Mouse (Mus musculus): ENCODE measurements around the gene AC124502.3.
A peak's percentile ranks its signal among the peaks of the same experiment; 100 is the strongest.

The AC124502.3 gene

DNA sequence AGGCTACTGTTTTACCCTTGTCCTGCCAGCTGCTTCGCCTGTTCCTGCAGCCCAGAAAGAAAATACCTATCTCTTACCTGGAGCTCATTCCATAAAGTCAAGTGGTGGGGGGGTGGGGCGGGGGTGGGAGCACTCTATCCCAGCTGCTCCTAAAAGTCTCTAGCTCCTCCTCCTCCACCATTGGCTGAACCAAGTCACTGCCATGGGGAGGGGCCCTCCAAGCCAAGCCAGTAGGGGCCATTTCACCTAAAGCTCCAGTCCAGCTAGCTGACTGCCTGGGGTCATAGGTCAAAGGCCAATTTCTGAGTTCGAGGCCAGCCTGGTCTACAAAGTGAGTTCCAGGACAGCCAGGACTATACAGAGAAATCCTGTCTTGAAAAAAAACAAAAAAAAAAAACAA, 6.0 kb upstream of the AC124502.3 start:
- DNase-seq (ENCODE audit: low spot score), result no peak

- no peak for DNase-seq (ENCODE audit: low spot score)
Observed at GRCm38 (mm10) chr19:5036577-5036976, 2.1 kb upstream of the AC124502.3 start.

DNA sequence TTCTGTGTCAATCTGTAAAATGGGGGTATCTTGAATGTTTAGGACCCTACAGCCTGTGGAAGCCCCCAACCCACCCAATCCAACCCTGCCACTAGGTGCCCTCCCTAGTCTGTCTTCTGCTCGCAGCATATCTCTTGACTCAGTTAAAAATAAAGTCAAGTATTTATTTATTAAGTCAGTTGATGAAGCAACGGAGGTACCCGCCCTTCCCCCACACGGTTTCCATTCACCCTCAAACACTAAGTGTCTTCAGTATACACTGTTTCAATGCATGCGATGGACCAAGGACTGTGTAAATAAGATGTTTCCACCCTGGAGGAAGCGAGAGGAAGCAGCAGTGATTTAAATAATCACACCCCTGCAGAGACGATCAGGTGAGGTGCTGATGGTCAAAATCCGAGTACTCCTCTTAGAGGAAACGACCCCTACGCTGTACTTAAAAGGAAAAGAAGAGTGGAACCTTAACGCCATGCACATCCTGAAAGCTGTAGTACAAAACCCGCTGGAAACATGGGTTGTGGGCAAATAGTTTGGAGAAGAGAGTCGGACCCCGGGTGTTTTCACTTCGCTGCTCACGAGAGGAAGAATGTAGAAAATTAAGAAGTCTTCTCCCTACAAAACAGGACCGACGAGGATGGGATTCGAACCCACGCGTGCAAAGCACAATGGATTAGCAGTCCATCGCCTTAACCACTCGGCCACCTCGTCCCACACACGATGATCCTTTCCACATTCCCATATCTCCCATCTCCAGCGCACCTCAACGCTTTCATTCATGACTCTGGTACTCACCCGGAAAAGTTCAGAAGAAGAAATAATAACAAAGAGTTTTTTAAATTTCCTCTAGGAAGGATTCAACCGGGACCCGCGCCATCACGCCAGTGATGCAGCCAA, 766 bp upstream of the AC124502.3 start:
- DNase-seq (ENCODE audit: low spot score), result peak; percentile 77

DNA sequence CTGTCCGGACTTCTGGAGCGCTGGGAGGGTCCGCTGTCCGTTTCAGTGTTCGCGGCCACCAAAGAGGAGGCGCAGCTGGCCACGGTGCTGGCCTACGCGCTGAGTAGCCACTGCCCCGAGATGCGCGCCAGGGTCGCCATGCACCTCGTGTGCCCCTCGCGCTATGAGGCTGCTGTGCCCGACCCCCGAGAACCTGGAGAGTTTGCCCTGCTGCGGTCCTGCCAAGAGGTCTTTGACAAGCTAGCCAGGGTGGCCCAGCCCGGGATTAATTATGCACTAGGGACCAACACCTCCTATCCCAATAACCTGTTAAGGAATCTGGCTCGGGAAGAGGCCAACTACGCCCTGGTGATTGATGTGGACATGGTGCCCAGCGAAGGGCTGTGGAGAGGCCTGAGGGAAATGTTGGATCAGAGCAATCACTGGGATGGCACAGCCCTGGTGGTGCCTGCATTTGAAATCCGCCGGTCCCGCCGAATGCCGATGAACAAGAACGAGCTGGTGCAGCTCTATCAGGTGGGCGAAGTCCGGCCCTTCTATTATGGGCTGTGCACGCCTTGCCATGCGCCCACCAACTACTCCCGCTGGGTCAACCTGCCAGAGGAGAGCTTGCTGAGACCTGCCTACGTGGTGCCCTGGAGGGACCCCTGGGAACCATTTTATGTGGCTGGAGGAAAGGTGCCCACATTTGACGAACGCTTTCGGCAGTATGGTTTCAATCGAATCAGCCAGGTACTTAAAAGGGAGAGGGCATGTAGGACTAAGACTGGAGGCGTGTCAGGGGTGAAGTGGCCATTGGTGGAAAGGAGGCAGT, 817 bp downstream of the AC124502.3 start:
- DNase-seq (ENCODE audit: low spot score), result no peak

DNA sequence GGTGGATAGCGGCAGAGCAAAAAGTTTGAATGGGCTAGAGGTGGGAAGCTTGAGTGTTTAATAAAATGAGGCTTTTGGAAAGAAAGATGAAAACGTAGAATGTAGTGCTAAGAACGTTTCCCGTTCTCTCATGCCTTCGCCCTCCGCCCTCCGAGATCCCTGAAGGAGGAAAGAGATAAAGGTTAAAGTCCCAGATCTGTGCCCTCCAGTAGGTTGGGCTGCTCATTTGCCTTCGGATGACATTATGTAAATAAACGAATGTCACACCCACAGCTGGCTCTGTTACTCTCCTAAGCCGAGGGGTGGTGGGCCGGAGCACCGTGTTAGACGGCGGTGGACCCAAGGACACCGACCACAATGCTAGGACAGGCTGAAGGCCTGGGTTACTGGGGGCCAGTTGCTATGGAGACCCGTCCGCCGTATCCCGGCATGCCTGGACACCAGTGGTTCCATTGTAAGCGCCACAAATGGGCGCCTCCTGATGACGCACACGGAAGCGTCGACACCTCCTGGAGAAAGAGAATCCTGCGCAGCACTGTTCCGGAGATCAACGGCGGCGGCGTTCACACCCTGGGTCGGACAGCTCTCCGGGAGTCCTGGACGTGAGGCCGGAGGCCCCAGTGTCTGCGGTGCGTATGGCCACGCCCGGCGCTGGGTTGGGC, 2.3 kb downstream of the AC124502.3 start, which contains the start of gene Brms1:
Brms1 (plus strand) TSS at position 493 of the 662 bp plus-strand sequence.
- peak; percentile 94 for DNase-seq (ENCODE audit: low spot score)

DNA sequence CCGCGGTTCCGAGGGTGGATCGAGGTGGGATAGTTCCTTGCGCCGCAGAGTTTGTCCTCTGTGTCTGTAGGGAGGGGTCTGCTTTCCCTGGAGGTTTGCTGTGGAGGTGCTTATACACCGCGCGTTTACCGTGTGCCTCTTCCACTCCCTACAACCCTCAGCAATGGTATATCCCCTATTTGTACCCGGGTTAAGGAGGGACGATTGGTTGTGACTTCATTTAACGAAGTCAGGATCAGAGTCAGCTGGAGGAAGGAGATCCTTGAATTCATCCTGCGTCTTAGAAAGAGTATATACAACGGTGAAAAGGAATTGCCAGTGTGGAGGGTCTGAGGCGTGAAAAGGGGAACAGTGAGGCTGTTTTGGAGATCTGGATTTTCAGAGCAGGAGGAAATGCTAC, 2.9 kb downstream of the AC124502.3 start:
- no peak for DNase-seq (ENCODE audit: low spot score)

DNA sequence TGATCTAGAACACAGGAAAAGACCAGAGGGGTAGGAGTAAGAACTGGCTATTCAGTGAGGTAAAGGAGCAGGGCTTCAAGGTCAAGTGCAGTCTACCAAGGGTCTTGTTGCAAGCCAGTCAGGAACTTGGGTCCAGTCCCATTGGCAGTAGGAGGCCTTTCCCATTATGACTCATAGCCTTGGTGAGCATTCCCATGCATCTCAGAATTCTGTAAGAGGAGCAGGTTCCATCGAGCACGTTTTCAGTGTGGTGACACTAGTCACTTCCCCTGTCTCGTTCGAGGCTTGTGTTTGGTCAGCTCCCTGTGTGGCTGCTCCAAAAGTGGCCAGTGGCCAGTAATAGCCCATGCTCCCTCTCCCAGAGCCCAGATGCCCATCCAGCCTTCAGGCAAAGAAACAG, 6.8 kb downstream of the AC124502.3 start:
- DNase-seq (ENCODE audit: low spot score), result no peak

DNA sequence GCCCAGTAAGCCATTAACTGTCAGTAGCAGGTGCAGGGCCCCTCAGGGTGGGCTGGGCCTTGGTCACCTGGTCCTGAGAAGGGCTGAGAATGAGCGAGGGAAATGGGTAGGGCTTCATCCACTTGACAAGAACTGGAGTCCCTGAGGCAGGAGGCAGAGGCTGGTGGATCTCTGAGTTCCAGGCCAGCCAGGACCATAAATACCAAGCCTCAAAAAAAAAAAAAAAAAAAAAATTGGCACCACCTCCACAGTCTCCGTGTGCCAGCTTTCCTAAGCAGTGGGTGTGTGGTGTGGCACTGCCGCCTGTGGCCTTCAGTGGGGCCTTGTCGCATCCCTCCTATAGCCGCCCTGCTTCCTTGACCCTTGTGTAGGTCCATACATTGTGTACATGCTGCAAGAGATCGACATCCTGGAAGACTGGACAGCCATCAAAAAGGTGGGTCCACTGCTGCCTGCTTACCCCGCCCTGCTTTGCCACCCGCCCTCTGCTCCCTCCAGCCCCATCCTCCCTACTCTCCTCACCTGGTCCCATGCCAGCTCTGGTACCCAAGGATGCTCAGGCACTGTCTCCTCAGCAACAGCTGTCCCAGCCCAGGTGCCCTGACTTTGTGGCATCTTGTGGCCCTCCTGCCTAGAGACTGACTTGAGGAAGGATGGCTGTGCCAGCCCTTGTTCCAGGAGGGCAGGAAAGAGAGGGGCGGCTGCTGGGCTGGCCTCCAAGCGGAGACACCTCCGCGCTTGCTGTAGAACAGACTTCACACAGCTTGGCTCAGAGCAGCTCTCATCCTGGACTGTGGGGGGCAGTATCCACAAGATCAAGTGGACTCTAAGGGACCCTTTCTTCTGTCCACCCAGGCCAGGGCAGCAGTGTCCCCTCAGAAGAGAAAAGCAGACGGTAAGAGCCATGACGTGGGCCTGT, 9.7 kb downstream of the AC124502.3 start:
- no peak for DNase-seq (ENCODE audit: low spot score)

DNA sequence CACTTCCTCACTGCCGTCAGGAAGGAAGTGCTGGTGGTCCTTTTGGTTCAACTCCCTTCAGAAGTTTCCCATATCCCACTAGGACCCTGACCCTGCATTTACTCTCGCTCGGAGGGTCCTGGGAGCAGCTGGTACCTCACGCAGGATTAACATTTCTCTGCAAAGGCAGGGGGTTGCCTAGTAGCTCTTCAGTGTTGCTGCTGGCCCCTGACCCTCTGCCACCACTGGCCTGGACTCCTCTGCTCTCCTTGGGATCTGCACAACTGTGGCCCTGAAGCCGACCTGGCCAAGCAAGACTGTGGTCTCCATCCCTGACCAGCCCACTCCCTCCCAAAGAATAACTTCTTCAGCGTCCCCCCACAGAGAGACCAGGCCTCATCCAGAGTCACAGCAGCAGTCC, 10.6 kb downstream of the AC124502.3 start:
- DNase-seq (ENCODE audit: low spot score), result no peak

DNA sequence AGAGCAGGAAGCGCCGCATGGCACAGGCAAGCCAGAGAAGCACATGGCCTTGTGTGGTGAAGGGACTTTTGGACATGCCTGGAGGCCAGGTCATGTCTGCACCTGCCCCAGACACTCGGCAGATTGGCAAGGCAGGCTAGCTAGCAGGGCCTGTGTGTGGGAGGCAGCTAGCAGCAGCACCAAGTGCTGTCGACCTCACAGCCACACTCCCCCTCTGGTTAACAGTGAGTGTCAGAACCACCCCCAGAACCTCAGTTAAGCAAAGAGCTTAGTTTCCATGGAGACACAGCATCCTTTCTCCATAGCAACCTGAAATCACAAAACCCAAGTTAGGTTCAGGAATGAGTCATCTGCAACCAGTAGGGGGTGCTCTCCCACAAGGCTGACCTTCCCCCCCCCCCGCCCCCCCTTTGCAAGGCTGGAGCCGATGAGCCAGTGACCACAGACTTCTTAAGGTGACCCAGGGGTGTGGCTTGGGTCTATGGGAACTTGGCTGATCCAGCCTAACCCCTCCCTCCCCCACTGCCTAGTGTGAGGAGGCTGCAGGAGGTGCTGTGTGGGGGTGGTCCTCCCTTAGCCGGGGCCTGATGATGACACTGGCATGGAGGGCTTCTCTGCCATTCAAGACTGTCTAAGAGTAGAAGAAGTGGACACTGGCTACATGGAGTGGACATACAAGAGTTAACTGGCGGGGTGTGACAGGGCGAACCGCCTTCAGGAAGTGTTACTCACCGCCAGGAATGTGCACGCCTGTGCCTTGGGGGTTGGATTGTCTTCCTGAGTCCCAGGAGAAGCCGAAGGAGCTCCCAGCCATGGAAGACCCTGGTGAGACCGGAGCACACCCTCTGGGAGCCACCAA, 11.6 kb downstream of the AC124502.3 start, which contains the start of gene Rin1:
Rin1 (plus strand) TSS at position 435 of the 859 bp plus-strand sequence.
- DNase-seq (ENCODE audit: low spot score), result no peak

DNA sequence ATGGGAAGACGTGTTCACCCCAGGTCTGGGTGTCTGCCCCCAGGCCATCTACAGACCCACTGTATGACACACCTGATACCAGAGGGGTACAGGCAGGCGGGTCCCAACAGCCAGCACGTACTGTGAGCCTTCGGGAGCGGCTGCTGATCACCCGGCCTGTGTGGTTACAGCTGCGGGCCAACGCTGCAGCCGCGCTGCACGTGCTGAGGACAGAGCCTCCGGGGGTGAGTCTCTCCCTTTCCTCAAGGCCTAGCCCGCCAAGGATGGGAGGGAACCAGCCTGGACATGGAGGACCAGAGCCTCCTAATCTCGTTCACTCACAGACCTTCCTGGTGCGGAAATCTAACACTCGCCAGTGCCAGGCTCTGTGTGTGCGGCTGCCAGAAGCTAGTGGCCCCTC, 12.3 kb downstream of the AC124502.3 start:
- DNase-seq (ENCODE audit: low spot score), result no peak

DNA sequence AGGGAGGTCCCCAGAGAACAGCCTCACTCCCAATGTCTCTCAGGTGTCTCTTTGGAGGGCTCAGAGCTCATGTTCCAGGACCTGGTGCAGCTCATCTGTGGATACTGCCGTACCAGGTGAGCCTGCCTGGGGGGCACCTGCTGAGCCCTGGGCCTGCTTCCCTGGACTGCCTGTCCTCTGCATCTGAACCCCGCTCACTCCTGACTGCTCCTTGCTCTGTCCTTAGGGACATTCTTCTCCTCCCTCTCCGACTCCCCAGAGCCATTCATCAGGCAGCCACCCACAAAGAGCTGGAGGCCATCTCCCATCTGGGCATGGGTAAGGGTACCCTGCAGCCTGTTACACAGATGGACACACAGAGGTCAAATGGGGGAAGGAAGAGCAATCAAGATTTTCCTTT, 12.8 kb downstream of the AC124502.3 start:
- DNase-seq (ENCODE audit: low spot score), result no peak

GRCm38 (mm10) chr19:5052166-5052822, 13.6 kb downstream of the AC124502.3 start:
- no peak for DNase-seq (ENCODE audit: low spot score)

DNA sequence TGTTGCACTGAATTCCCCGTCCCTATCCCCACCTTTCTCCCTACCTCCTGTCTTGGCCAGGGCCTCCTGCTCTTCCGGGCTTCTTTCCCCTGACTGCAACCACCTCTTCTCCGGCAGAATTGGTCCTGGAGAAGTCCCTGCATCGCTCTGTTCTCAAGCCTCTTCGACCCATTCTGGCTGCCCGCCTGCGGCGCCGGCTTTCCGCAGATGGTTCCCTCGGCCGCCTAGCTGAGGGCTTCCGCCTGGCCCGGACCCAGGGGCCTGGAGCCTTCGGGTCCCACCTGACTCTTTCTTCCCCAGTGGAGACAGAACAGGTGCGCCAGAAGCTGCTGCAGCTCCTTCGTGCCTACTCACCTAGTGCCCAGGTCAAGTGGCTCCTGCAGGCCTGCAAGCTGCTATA, 14.2 kb downstream of the AC124502.3 start:
- DNase-seq (ENCODE audit: low spot score), result no peak

GRCm38 (mm10) chr19:5053909-5054308, 15.2 kb downstream of the AC124502.3 start:
- DNase-seq (ENCODE audit: low spot score), result no peak

DNA sequence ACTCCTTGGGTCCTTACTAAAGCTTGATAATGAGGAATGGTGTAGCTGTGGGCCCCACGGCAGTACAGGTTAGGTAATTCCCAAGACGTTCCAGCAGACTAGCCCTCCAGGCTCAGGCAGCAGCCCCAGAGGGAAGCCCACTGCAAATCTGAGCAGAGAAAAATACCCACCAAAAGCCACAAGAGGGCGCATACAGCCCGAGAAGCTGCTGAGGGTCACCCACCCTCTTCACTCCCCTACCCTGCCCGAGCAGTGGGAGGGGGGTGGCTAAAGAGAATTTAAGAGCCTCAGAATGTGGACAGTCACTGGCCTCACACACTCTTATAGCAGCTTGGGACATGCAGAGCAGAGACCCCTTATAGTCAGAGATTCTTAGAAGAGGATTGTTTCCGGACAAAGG, 17.6 kb downstream of the AC124502.3 start:
- DNase-seq (ENCODE audit: low spot score), result no peak

- no peak for DNase-seq (ENCODE audit: low spot score)
Observed at GRCm38 (mm10) chr19:5057876-5058775, 19.4 kb downstream of the AC124502.3 start.
